Mouse (Mus musculus) embryo, embryonic 11 days (tissue): ENCODE data around the gene Ggact.

Source experiments
- DNase-seq: peaks from one replicate; pipeline ENCODE4 v3.0.0-alpha.2; 2015

Ggact gene

GRCm38 (mm10) chr14:122913657-122914056, at the start of gene Ggact:
TSS of gene Ggact (minus strand) at chr14:122913757.
- no peak for DNase-seq

GRCm38 (mm10) chr14:122957941-122958340, 44.4 kb upstream of the Ggact start:
- no peak for DNase-seq

GRCm38 (mm10) chr14:122953331-122953730, 39.8 kb upstream of the Ggact start:
- peak; percentile 74 for DNase-seq

GRCm38 (mm10) chr14:122952556-122952955, 39.0 kb upstream of the Ggact start:
- no peak for DNase-seq

GRCm38 (mm10) chr14:122951676-122952445, 38.3 kb upstream of the Ggact start:
- no peak for DNase-seq

- peak; percentile 16 for DNase-seq
These were observed 37.4 kb upstream of the Ggact start for GRCm38 (mm10) chr14:122950915-122951314.

- DNase-seq = no peak
These were observed 29.9 kb upstream of the Ggact start for GRCm38 (mm10) chr14:122943475-122943853.

GRCm38 (mm10) chr14:122942757-122943474, 29.4 kb upstream of the Ggact start:
- peak; percentile 28 for DNase-seq

- DNase-seq = no peak
These were observed 22.9 kb upstream of the Ggact start for GRCm38 (mm10) chr14:122936460-122936859.

GRCm38 (mm10) chr14:122920011-122920410, 6.5 kb upstream of the Ggact start:
- DNase-seq = peak; percentile 6

GRCm38 (mm10) chr14:122917676-122918075, 4.1 kb upstream of the Ggact start:
- DNase-seq = no peak

GRCm38 (mm10) chr14:122912812-122913498, 602 bp downstream of the Ggact start:
- peak; percentile 79 for DNase-seq

- DNase-seq = no peak
These were observed 1.4 kb downstream of the Ggact start for GRCm38 (mm10) chr14:122912137-122912536.

- no peak for DNase-seq
These were observed 2.3 kb downstream of the Ggact start for GRCm38 (mm10) chr14:122911265-122911664.

GRCm38 (mm10) chr14:122909368-122910091, 4.0 kb downstream of the Ggact start:
- DNase-seq = no peak

GRCm38 (mm10) chr14:122908075-122908474, 5.5 kb downstream of the Ggact start:
- DNase-seq = no peak

- no peak for DNase-seq
These were observed 8.6 kb downstream of the Ggact start for GRCm38 (mm10) chr14:122905007-122905406.

- DNase-seq = no peak
These were observed 9.6 kb downstream of the Ggact start for GRCm38 (mm10) chr14:122903923-122904351.

- no peak for DNase-seq
These were observed 10.7 kb downstream of the Ggact start for GRCm38 (mm10) chr14:122902884-122903283.

GRCm38 (mm10) chr14:122902136-122902535, 11.4 kb downstream of the Ggact start:
- DNase-seq = no peak

- no peak for DNase-seq
These were observed 11.8 kb downstream of the Ggact start for GRCm38 (mm10) chr14:122901715-122902114.

GRCm38 (mm10) chr14:122901177-122901576, 12.4 kb downstream of the Ggact start:
- no peak for DNase-seq

- DNase-seq = no peak
These were observed 12.9 kb downstream of the Ggact start for GRCm38 (mm10) chr14:122900679-122901078.
